Mouse (Mus musculus): ENCODE data around the gene 5330417H12Rik.

The 5330417H12Rik gene

DNA sequence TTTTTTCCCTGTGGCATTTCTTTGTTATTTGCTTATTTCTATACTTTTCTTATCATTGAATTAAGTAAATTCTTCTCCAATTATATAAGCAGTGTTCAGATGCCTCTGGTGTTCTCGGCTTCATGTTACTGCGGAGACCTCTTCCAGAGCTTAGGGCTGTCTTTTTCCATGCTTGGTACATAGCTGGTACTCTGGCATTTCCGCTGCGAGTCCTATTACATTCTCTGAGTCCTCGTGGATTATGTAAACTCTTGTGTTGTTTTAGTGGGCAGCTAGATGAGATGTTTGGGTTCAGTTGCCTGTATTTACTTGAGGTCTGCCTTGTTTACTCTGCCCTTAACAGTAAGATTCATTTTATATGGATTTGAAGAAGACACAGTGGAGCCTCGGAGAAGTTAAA is 820 bp upstream of the 5330417H12Rik start:
- no peak for DNase-seq

DNA sequence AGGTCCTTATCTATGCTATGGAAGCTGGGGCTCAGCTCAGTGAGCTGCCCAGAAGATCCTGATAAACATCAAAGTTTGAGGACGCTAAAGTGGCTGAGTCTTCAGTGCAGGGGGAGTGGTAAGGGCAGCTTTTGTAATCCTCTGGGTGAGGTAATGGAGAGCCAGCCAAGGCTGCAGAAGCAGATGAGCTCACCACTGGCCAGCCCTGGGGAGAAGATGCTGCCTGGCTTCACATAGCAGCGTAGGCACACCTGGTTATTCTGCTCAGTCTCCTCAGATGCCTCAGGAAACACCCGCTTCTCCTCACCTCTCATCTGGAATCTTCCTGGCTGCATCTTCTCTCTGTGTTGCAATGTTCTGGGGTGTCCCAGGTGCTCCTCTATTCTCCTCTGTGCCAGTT is 529 bp downstream of the 5330417H12Rik start:
- no peak for DNase-seq

DNA sequence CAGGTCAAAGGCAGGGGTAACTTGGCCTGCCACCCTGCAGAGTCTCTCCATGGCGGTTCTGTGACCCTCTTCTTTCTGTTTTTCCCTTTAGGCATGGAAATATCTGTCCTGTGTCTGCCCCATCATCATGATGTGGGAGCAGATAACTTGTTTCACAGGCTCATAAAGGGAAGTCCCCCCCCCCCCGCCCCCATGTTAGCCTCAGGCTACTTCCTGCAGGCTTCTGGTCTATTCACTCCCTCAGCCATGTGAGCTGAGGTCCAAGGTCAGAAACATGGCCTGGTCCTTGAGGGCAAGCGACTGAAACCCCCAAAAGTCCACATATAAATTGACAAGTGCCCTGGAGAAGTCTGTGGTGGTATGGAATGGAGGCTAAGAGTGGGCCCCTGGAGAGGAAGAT is 4.8 kb downstream of the 5330417H12Rik start:
- no peak for DNase-seq

DNA sequence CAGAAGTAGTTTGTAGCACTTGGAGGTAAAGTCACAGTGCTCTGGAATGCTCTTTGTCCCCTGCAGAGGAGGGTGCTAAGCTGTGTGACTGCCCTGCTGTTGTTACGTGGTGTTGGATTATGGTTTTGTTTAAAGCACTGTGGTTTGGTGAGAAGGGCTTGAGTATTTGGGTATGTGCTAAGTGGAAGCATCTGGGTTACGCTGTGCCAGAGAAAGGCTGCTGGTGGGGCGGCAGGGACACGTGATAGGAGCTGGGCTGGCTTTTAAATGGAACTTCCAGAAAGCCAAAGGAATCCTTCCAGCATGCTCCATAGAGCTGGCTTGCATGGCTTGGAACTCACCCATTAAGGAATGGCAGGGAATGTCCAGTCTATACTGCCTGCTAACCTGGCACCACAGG is 5.7 kb downstream of the 5330417H12Rik start:
- DNase-seq = peak; percentile 93

DNA sequence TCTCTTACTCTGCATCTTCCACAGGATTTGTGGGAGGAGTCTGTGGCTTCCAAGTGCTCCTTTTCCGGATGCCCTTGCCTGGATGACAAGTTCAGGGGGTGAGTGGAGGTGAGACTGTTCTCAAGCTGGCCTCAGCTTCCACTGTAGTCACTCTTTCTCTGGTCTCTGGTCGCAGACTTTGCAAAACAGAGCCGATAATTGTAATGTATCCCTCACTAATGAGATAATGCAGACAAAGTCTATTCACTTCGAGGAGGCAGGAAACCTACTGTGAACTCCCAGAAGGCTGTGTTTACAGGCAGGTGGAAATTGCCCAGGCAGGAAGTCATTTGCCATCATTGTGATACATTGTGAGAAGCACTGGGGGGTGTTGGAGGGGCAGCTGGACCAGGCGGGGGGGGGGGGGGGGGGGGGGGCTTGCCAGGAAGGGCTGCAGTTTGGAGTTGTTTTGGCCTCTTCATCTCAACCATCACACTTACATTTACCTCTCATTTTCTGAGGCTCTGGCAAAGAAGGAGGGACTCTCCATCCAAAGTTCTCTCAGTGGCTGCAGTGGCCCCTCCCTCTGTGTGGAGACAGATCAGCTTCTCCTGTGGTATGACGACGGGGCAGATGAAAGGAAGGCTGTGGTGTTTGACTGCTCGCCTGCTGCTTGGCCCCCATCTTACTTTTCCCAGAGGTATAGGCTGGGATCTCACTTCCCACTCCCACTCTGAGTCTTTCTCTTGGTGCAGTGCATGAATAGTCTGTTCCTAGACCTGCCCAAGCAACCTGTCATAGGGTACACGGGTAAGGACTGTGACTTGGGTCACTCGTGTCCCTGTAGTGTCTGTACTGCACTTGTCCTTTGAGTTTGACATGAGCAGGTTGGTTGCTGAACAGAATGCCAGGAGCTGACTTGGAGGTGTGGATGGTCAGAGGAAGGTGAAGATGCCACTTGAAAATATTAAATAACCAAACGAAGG is 6.7 kb downstream of the 5330417H12Rik start:
- DNase-seq = no peak

DNA sequence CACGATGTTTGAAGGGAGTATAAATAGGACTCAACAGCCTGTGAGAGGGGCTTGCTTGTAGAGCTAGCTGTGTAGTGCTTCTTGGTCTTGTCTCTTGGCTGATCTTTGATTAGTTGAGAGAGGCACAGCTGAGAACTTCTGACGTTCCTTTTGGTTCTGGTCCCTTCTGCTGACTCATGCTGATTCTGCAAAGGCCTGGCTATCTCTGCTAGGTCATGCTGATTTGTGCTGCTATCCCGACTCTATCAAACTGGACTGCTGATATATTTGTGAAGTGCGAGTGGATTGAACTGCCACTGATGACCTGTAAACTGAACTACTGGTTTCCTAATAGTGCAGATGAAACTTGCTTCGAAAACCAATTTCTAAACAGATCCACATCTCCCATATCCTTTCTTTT is 14.1 kb downstream of the 5330417H12Rik start:
- no peak for DNase-seq

DNA sequence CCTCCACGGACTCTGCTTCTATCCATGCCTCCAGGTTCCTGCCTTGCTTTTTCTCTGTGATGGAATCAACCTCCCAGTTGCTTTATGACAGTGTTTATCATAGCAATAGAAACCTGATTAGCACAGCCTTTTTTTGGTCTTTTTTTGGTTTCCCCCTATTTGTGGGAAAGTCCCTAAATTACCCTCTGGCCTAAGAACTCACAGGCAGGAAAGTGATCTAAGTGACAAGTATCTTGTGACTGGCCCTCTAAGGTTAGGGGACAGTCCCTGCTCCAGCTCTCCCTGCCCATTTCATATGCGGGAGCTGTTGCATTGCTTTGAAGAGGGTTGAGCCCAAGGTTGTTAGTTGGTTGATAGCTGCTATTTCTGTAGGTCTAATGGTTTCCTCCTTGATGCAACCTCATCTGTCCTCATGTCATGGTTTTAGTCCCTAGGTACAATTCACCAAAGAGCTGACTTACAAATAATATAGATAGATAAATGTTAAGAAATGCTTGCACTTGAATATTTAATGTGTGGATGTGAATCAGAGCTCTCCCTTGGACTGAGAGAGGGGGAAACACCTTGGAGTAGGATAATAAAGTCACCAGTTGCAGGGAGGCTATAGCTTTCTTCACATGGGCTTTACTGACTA is 15.2 kb downstream of the 5330417H12Rik start:
- no peak for DNase-seq

DNA sequence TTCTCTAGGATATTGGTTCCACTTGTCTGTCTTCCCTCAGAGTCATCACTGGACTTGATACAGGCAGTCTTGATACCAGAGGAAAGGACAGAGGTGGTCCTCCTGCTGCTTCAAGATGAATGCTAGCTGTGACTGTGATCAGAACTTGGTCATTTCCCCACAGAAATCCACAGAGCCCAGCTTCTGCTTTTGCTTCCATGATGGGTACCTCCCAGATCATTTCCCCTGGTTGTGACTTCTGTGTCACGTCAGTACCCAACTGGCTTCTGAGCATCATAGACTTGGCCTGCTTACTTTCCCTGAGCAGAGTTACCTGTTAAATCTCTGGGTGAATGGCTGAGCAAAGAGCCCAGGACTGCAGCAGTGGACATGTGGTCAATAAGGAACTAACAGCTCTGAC is 17.2 kb downstream of the 5330417H12Rik start:
- DNase-seq = peak; percentile 76

DNA sequence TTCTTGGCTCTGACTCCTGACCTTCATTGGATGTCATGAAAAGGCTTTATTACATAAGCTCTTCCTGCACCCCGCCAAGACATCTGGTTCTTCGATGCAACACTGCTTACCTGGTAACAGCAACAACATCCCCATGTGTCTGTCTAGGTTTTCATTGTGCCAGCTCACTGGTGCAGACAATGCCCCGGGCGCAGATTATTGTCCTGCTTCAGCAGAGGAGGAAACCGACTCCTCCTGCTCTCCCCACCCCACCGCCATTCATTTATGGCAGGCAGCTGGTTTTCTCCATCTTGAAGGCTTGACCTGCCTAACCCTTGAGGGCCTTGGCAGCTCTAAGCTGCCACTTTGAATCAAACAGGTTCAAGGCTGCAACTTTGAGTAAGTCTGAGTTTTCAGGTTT is 22.0 kb downstream of the 5330417H12Rik start:
- peak; percentile 90 for DNase-seq

DNA sequence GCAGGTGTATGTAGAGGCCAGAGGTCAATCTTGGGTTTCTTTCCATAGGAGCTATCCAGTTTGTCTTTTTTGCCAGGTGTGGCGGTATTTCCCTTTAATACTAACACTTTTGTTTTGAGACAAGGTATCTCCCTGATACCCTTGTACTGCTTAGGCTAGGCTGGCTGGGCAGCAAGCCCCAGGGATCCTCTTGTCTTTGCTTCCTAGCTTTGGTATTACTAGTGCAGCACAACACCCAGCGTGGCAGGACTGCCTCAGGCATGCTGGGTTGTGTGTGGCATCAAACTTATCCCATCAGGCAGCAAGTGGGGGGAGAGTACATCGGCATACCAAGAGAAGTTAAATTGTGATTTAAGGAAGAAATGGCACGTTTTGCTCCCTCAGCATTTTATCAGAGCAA is 22.5 kb downstream of the 5330417H12Rik start:
- DNase-seq = peak; percentile 85

DNA sequence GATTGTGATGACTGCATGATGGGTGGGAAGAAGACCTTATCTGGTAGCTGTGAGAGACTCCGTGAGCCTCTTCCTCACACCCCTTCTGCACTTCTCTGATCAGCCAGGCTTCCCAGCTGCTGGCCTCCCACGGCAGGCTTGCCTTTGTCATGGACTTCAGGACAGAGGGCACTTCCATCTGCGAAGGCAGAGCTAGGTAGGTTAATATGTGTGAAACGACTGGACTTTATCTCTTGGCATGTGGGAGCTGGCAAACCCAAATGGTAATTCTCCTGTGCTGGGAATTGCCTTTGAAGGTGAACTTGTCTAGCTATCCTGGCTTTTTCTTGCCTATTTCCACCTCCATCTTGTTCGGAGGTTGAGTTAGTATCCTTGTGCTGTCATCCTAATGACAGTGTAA is 24.3 kb downstream of the 5330417H12Rik start:
- no peak for DNase-seq

DNA sequence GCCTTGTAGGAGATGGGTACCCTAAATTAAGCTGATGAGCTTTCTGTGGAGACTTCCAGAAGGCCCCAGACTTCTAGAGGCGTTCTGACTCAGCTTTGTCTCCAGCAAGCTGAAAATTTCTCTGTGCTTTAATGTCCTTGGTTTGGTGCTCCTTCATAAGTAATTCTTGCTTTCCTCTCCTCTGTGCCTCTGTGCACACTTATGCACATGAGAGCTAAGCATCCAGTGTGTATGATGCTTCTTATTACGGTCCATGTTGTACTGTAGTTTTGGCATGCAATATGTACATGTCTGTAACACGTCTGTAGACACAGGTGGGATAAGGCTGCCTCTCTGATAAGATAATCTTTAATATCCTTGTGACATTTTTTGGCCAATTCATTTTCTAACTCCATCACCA is 27.0 kb downstream of the 5330417H12Rik start:
- DNase-seq = no peak

DNA sequence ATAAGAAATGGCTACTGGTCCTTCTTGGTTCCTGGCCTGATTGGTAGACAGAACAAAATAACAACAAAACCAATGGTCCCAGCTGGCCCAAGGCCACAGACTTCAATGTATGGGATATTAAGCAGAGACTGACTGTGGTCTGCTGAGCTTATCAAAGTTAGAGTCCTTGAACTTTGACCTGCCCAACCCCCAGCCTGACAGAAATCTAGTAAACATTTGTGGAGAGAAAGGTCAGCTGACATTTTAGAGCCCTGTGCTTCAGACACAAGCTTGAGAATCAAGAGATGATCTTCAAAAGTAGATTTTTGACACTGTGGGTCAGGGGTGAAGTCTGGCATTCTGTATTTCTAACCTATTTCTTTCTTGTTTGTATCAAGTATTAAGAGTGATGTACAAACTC is 28.2 kb downstream of the 5330417H12Rik start:
- DNase-seq = no peak

DNA sequence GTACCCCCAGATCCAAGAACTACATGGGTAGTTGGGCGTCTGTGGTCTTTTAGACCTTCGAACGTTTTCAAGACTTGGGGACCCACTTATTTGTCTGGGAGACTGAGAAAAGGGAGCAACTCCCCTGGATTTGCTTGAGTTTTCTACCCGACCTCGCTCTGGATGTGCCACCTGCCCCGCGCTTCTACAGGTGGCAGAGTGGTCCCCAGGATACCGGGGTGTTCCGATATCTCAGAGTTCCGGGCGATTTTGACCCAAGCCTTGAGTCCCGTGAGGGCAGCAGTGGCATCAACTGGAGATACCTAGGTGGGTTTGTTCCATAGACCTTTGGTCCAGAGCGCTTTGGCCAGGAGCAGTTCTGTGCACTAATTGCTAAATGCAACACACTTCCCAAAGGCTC is 29.5 kb downstream of the 5330417H12Rik start:
- DNase-seq = peak; percentile 93

DNA sequence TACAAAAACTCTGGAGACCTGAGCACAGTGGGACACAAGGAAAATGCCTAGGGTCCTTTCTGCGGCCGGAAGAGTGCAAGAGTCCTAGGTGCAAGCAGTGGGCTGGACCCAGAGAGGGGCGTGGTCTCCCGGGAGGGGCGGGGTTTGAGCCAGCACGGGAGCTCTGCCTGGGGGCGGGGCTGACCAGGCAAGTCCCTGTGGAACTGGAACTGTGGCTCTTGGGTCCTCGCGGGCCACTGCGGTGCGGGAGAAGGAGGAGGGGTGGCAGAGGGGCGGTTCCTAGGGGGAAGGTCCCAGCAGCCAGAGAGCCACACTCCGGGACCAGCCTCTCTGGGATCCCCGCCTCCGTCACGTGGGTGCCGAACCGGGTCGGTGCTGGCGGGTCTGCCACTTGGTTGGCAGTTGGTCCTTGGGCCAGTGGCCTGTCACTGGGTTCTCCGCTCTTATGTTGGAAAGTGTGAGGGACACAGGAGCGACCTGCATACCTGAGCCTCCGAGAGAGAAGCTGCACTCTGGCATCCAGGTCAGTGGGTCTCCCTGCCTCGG is 30.0 kb downstream of the 5330417H12Rik start, which contains the start of gene Ppfibp2:
TSS of gene Ppfibp2 (plus strand) at position 351 of the 546 bp plus-strand sequence.
- peak; percentile 99 for DNase-seq

DNA sequence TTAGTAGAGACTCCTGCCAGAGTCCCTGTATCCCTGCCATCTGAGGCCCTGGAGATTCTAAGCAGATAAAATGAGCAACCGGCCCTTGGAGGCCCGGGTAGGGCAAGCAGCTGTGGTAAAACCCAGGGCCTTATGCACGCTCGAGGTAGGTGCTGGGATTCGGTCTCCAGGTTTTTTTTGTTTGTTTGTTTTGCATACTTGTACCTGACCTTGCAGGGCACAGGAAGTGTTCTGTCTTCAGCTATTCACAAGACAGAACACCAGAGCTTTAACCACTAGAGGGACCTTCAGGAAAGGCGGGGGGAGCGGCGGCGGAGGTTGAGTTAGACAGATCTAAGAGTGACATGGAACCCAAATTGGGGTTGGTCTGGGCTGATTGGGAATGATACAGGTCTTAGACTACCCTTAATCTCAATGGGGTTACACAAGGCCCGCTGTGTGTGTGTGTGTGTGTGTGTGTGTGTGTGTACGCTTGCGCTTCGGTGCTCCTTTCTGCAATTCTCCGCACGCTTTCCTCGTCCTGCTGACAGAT is 30.6 kb downstream of the 5330417H12Rik start:
- peak; percentile 94 for DNase-seq

DNA sequence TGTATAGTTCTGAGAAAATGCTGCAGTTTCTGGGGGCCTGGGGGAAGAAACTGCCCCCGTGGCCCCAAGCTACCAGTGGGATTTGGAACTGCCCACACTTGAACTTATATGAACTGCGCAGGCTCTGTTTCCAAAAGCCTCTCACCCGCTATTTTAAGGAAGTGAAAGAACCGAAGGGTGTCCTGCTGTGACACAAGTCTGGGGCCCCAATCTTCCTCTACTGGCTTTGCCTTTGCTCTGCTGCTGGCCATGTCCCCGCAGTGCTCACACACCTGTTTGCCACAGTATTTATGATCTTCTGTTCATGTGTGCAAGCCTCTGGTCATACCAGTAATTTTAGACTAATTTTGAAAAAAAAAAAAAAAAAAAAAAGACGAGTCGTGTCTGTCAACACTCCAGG is 31.1 kb downstream of the 5330417H12Rik start:
- peak; percentile 96 for DNase-seq

DNA sequence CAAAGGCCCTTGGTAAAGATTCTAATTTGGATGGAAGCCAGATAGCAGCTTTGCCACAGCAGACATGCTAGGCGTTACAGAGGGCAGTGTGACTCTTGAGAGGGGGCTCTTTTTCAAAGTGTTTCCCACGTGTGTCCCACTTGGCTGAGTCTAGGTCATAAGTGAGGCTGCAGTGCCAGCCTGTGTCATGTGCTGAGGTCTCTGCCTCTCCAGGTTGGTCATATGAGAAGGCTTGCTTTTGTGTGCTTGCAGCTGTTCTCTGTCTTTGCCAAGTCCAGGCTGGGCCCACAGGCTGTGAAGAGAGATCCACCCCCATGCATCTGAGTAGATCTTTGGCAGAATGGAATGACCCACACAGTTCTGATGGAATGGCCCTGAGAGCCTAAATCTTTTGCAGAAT is 32.3 kb downstream of the 5330417H12Rik start:
- DNase-seq = peak; percentile 96

DNA sequence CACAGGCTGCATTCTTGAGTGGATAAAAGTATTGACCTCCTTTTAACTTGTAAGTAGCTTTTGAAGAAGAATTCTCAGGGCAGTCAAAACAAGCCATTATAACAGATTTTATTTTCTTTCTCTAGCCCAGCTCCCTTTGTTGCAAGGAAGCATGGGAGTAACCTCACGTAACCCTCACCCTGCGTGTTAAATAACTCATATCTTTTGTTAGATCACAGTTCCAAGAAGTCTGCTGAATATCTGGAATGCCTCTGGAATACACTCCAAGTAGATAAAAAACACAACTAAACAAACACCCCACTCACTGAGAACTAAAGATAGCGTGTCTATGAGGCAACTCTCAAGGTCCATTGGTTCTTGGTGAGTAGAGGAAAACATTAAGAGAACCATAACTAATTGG is 50.7 kb downstream of the 5330417H12Rik start:
- peak; percentile 84 for DNase-seq

Data from heart, adult 11 months (tissue).